Mouse (Mus musculus): Measurements from ENCODE around the gene Fzr1. TPM values are rescaled to one million over a fixed set of nuclear protein-coding genes. Genes with fewer than 3 reads are reported as not detected.

Gene Fzr1
- total and polyA plus RNA-seq, 3 experiments, result 33.1 to 75.4 (median 44.5) TPM

DNA sequence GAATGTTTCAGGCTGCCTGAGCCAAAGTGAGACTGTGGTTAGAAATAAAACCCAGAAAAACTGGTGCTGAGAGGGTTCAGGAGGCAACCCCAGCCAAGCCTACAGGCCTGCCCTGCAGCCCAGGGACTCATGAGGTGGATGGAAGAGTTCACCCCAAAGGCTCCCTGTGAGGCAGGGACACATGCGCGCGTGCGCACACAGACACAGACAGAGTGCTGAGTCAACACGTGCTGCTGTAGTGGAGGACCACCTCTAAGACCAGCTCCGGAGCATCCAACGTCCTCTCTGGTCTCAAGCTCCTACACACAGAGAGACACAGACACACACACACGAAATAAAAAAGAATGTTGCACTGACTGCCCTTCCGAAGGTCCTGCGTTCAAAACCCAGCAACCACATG, 3.0 kb downstream of the Fzr1 start:
- peaks cover 36% of the 10 kb centered on the region for H3K79me2 ChIP-seq (replicated peaks; ENCODE audit: control insufficient read depth, extremely low read depth, insufficient read depth, poor library complexity, severe bottlenecking)
- no peak overlapping the region for H3K27ac ChIP-seq (ENCODE audit: insufficient read depth, low read depth)
- dilution Hi-C loops (cut with MboI; ENCODE audit: extremely low pct_ligation_motif_present, extremely low pct_unique_long_range_greater_than_20kb, low sequenced_read_pairs), result no loop called here
- H3K4me2 ChIP-seq (ENCODE audit: insufficient read depth, low read depth, poor library complexity, severe bottlenecking), result no peak overlapping the region
- TF ChIP-seq TBP (conservative IDR thresholded peaks at IDR 0.05; ENCODE audit: low read depth, low read length), result no peak
- TF ChIP-seq CHD2 (IDR thresholded peaks at IDR 0.05; ENCODE audit: low read length), result no peak
- no peak for TF ChIP-seq POLR2A (IDR thresholded peaks at IDR 0.05; ENCODE audit: low read depth, low read length)
- no peak for TF ChIP-seq NRF1 (IDR thresholded peaks at IDR 0.05; ENCODE audit: low read depth, low read length)
- TF ChIP-seq CHD1 (IDR thresholded peaks at IDR 0.05; ENCODE audit: low read depth, low read length), result no peak
- no peak for TF ChIP-seq JUND (conservative IDR thresholded peaks at IDR 0.05; ENCODE audit: low read depth, low read length)
- no peak for TF ChIP-seq USF1 (IDR thresholded peaks at IDR 0.05; ENCODE audit: low read depth, low read length)
- no peak for TF ChIP-seq MAFK (IDR thresholded peaks at IDR 0.05; ENCODE audit: insufficient replicate concordance, low read length)
- TF ChIP-seq KAT2A (IDR thresholded peaks at IDR 0.05; ENCODE audit: insufficient replicate concordance, low read length), result no peak
- TF ChIP-seq JUN (IDR thresholded peaks at IDR 0.05; ENCODE audit: insufficient read depth, low read depth, low read length), result no peak
- TF ChIP-seq ZMIZ1 (IDR thresholded peaks at IDR 0.05; ENCODE audit: low read depth, low read length), result no peak
- no peak for TF ChIP-seq RCOR1 (conservative IDR thresholded peaks at IDR 0.05; ENCODE audit: low read depth, low read length)
- no peak for TF ChIP-seq SMC3 (IDR thresholded peaks at IDR 0.05; ENCODE audit: low read depth, low read length)
- no peak for TF ChIP-seq EP300 (IDR thresholded peaks at IDR 0.05; ENCODE audit: low read length)
- H3K36me3 ChIP-seq (replicated peaks in 1 of 2; ENCODE audit: control insufficient read depth in 1 of 2, insufficient read depth in 1 of 2, low read length in 1 of 2), result peaks cover 42 to 51% of the 10 kb centered on the region in 2 experiments
- no peak overlapping the region for H3K9ac ChIP-seq (ENCODE audit: insufficient read depth, low read depth)
- DNase-seq (ENCODE audit: extremely low read depth), result no peak
- H3K4me1 ChIP-seq (ENCODE audit: control insufficient read depth in 1 of 2, insufficient read depth in 2 of 2), result peaks cover 5 to 42% of the 10 kb centered on the region in 2 experiments; a peak in 3 of 4 replicates
- no peaks in the 10 kb centered on the region for H3K9me3 ChIP-seq (replicated peaks; ENCODE audit: low read length)
- no peak overlapping the region for H3K4me3 ChIP-seq (replicated peaks in 1 of 3; ENCODE audit: low read depth in 2 of 3, low read length in 2 of 3, poor library complexity in 1 of 3)
- H3K27me3 ChIP-seq (replicated peaks), result no peaks in the 10 kb centered on the region
- in situ Hi-C loops (cut with MboI; ENCODE audit: low pct_ligation_motif_present, low pct_unique_long_range_greater_than_20kb, low sequenced_read_pairs), result no loop called here

DNA sequence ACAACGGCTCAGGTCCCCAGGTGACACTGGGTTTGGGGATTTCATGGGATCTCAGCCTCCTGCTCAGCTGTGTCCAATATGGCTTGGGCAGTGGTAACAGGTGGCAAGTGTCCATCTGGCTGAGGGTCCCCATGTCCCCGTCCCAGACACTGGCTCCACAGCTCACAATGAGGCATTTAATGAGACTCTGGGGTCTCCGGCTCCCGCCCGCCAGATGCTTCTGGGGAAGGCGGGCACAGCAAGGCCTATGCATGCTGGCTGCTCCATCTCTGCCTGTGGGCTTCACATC, 11.2 kb downstream of the Fzr1 start:
- Histone ChIP-seq H3K9ac (ENCODE audit: insufficient read depth, low read depth) (no peak overlapping the region), H3K36me3 (replicated peaks in 1 of 2; ENCODE audit: control insufficient read depth in 1 of 2, insufficient read depth in 1 of 2, low read length in 1 of 2) (peaks cover 92 to 100% of the 10 kb centered on the region in 2 experiments), H3K4me3 (replicated peaks in 1 of 3; ENCODE audit: low read depth in 2 of 3, low read length in 2 of 3, poor library complexity in 1 of 3) (no peak overlapping the region), H3K27ac (ENCODE audit: insufficient read depth, low read depth) (no peak overlapping the region), H3K4me1 (ENCODE audit: control insufficient read depth in 1 of 2, insufficient read depth in 2 of 2) (peaks cover 30 to 49% of the 10 kb centered on the region in 2 experiments), H3K4me2 (ENCODE audit: insufficient read depth, low read depth, poor library complexity, severe bottlenecking) (no peak overlapping the region), H3K79me2 (replicated peaks; ENCODE audit: control insufficient read depth, extremely low read depth, insufficient read depth, poor library complexity, severe bottlenecking) (no peaks in the 10 kb centered on the region; the same call in 1 of the 2 replicates), H3K27me3 (replicated peaks) (no peaks in the 10 kb centered on the region), H3K9me3 (replicated peaks; ENCODE audit: low read length) (no peaks in the 10 kb centered on the region)
- dilution Hi-C loops (cut with MboI; ENCODE audit: extremely low pct_ligation_motif_present, extremely low pct_unique_long_range_greater_than_20kb, low sequenced_read_pairs), result no loop called here
- no peak for TF ChIP-seq KAT2A (IDR thresholded peaks at IDR 0.05; ENCODE audit: insufficient replicate concordance, low read length)
- TF ChIP-seq ZNF384 (IDR thresholded peaks at IDR 0.05; ENCODE audit: low read depth, low read length), result no peak
- TF ChIP-seq JUN (IDR thresholded peaks at IDR 0.05; ENCODE audit: insufficient read depth, low read depth, low read length), result no peak
- no peak for TF ChIP-seq HCFC1 (IDR thresholded peaks at IDR 0.05; ENCODE audit: low read depth, low read length)
- TF ChIP-seq TCF12 (IDR thresholded peaks at IDR 0.05; ENCODE audit: low read depth, low read length), result no peak
- no peak for TF ChIP-seq SMC3 (IDR thresholded peaks at IDR 0.05; ENCODE audit: low read depth, low read length)
- no peak for TF ChIP-seq NRF1 (IDR thresholded peaks at IDR 0.05; ENCODE audit: low read depth, low read length)
- TF ChIP-seq GABPA (IDR thresholded peaks at IDR 0.05; ENCODE audit: insufficient replicate concordance, low read depth, low read length), result no peak
- no peak for TF ChIP-seq ZKSCAN1 (IDR thresholded peaks at IDR 0.05; ENCODE audit: borderline replicate concordance, low read depth, low read length)
- TF ChIP-seq MAX (IDR thresholded peaks at IDR 0.05; ENCODE audit: low read length), result no peak
- DNase-seq (ENCODE audit: extremely low read depth), result no peak
- in situ Hi-C loops (cut with MboI; ENCODE audit: low pct_ligation_motif_present, low pct_unique_long_range_greater_than_20kb, low sequenced_read_pairs), result no loop called here
